Mouse (Mus musculus) retina, postnatal 1 day (tissue): ENCODE measurements at regions not wholly inside any gene's neighbourhood (a gene's known extent, or its start where the extent isn't known, plus 50 kb on each side); places are given as distances from the start of the nearest gene placed in this dataset.

Experiments used
- DNase-seq: peaks from one replicate; pipeline ENCODE4 v3.0.0-alpha.2; 2012

DNA sequence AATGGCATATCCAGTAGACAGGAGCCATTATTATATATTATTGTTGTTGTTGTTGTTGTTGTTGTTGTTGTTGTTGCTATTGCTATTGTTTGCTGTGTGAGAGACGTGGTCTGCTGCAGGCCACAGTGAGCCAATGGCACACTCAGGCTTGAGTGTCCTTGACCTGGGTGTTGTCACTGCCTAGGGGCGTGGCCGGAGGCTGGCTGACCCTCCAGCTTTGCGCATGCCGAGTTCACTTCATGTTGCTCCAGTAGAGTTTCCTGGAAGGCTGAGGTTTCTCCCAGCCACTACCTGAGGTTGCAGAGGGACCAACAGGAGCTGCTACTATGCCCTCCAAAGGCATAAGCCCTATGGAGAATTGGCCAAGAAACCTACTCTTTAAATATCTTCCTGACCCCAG is 83.1 kb upstream of the Csf3r start:
- no peak for DNase-seq

GRCm38 (mm10) chr4:125941916-125942315 is 82.4 kb upstream of the Csf3r start:
- DNase-seq: peak; percentile 65

GRCm38 (mm10) chr4:125945062-125945461 is 79.3 kb upstream of the Csf3r start:
- peak; percentile 64 for DNase-seq

DNA sequence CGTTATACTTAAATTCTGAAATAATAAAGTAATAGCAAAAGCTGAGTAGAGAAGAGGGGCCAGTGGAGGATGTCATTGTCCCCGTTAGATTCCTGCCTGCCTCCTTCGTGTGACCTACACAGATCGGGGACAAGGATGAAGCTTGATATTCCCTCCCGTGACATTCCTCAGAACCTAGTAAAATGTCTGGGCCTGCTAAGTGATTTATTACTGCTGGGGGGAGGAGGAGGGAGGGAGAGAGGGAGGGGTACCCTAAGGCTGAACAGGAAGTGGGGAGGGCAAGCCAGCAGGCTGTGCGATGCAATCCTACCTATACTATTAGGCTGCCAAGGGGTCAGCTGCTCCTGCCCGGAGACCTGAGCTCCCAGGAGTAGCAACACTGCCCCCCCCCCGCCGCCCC is 64.9 kb upstream of the Csf3r start:
- DNase-seq: no peak

- DNase-seq: peak; percentile 59
Observed at GRCm38 (mm10) chr4:125960704-125961279, 63.6 kb upstream of the Csf3r start.

- DNase-seq: peak; percentile 79
Observed at GRCm38 (mm10) chr4:125962677-125963076, 61.7 kb upstream of the Csf3r start.
